Mouse (Mus musculus): ENCODE measurements around the gene Myh2.

Gene Myh2

GRCm38 (mm10) chr11:67170727-67171126 lies at the start of gene Myh2:
Gene Myh2 (plus strand): TSS chr11:67171027.
- no peak for DNase-seq

- DNase-seq: no peak
Observed at GRCm38 (mm10) chr11:67124943-67125342, 45.9 kb upstream of the Myh2 start.

DNA sequence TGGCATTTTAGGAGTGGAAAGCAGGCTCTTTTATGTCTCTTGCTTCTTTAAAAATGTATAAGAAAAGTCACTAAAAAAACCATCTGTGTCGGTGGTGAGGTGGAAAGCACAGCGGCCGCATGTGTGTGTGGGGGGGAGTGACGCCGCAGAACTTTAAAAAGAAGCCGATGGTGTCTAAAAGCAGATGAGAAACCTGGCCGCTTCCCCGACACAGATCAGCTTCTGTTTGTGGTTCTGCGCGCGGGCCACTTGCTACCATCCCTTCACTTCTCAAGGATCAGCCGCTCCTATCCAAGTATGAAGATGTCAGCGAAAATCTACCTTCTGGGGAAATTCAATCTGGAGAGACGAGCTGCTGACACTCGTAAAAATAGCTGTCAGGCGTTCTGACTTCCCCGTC lies 45.5 kb upstream of the Myh2 start:
- no peak for DNase-seq

GRCm38 (mm10) chr11:67133526-67133925 lies 37.3 kb upstream of the Myh2 start:
- DNase-seq: no peak

DNA sequence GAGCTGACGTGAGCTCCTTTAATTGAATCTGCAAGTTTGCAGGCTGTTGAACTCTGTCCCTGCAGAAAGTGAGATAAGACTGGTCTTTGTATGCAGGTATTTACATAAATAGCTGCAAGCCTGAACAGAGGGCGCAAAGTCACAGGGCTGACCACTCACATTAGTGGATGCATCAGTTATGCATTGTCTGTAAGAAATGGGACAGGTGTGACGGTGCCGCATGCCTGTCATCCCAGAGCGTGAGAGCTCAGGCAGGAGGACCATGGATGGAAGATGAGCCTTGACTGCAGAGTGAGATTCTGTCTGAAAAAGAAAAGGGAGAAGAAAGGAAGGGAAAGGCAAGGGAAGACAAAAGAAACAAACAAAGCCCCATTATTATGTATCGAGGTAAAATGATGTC lies 36.2 kb upstream of the Myh2 start:
- no peak for DNase-seq

DNA sequence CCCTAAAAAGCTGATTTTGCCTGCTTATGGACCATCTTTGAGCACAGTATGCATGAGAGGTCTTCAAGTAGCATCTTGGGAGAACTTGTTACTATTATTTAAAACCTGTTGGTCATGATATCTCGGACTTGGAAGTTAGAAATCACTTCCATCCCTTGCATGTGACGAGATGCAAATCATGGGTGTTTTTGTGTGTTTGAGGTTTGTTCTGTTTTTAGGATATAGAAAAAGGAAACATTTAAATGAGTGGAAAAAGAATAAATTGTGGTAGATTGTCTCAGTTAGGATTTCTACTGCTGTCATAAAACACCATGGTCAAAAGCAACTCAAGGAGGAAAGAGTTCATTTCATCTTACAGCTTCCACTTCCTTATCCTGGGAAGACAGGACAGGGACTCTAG lies 35.3 kb upstream of the Myh2 start:
- DNase-seq: no peak

DNA sequence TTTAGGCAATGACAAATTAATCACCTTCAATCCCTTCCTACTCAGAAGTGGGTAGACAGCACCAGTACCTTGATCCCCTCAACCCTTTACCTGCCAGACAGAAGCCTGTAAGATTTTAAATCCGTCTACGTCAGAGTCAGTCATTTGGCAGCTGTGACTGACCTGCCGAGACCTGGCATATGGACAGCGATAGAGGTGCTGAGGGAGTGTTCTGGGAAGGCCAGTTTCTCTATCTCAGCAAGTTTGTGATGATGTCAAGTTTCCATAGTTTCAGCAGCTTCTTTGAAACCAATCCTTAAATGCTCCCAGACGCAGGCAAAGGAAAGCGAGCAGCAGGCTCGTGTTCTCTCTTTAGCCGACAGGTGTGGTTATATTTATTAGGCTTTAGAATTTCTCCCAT lies 31.3 kb upstream of the Myh2 start:
- DNase-seq: no peak

- no peak for DNase-seq
Observed at GRCm38 (mm10) chr11:67140175-67140574, 30.7 kb upstream of the Myh2 start.

- no peak for DNase-seq
Observed at GRCm38 (mm10) chr11:67141031-67141430, 29.8 kb upstream of the Myh2 start.

- DNase-seq: no peak
Observed at GRCm38 (mm10) chr11:67142047-67142446, 28.8 kb upstream of the Myh2 start.

- no peak for DNase-seq
Observed at GRCm38 (mm10) chr11:67143065-67143464, 27.8 kb upstream of the Myh2 start.

DNA sequence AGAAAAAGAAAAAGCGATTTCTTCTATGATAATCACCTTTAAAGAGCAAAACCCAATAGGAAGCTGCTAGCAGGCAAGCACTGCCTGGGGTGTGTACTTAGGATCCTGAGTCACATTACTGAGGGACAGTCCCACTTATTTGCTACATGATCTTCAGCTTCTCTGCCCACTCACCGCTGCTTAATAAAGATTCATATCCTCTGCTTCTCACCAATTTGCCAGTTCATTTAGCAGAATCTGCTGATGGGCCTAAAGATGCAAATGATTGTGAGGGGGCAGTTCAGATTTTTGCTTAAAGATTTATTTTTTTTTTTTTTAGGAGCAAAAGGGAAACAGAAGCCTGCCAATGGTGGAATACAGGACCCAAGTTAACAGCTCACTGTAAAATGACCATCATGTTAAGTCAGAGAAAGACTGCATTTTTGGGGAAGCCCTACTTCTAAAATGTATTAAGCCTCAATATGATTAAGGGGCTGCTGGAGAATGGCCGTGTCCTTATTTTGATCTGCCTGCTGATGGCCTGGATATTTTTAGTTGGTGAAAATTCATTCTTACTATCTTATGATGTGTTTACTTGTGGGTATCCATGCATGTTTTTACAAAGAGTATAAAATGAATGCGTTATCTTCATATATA lies 26.8 kb upstream of the Myh2 start:
- DNase-seq: no peak

DNA sequence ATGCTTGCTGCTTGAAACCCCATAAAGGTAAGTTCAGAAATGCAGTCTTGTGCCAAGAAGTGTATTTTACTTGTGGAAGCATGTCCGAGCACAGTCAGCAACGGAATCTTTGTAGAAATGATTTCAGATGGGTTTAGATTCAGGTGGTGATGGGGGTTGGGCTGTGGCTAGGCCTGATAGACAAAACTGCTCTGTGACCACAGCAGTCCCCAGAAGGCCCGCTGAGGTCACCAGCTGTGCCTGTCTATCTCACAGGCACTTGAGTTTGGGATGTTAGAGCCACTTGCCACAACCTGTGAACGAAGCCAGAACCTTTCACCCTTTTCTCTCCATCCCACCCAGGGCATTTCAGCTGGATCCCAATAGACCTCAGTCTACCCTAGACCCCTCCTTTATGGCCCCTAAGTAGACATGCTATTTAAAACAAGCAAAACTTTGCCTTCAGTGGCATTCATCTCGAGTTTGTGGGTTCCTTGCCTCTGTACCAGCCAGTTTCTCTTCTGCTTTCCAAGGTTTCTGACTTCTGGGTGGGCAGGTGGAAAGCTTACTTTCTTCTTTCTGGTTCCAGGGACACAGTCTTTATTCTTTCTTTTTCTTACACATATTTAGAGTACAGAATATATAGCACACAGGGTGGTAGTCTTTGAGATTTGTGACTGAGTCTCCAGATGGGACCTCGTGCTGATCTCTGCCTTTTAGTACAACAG lies 26.1 kb upstream of the Myh2 start:
- peak; percentile 28 to 45 for DNase-seq

DNA sequence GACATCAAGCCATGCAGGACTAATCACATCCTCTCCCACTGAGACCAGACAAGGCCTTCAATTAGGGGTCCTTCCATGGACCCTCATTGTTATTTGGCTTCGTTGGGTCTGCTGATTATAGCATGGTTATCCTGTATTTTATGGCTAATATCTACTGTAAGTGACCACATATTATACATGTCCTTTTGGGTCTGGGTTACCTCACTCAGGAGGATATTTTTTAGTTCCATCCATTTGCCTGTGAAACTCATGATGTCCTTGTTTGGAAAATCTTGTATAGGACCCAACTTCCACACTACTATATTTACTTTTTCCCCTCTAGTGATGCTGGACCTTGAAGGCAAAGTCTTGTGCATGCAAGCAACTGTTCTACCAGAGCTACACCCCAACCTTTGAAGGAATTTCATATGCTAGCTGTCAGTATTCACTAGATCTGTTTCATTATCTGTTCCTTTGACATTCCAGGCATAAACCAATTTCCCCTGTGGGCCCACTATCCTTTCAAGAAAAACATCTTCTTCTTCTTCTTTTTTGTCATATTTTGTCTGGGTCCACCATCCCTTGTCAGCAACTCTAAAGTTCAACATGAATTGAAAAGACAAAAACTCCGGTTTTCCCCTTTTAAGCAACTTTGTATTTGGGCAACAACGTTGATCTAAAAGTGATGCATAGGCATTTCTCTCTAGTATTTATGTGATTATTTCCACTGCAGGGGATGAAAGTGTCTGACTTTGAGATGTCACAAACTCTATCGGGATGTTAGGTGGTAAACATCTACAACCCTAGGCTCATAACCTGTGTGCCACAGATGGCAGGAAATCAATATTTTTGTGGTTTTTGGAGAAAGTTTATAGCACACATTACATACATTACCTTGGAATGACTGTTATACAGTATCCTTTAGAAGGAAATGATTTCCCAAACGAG lies 25.1 kb upstream of the Myh2 start:
- DNase-seq: no peak

DNA sequence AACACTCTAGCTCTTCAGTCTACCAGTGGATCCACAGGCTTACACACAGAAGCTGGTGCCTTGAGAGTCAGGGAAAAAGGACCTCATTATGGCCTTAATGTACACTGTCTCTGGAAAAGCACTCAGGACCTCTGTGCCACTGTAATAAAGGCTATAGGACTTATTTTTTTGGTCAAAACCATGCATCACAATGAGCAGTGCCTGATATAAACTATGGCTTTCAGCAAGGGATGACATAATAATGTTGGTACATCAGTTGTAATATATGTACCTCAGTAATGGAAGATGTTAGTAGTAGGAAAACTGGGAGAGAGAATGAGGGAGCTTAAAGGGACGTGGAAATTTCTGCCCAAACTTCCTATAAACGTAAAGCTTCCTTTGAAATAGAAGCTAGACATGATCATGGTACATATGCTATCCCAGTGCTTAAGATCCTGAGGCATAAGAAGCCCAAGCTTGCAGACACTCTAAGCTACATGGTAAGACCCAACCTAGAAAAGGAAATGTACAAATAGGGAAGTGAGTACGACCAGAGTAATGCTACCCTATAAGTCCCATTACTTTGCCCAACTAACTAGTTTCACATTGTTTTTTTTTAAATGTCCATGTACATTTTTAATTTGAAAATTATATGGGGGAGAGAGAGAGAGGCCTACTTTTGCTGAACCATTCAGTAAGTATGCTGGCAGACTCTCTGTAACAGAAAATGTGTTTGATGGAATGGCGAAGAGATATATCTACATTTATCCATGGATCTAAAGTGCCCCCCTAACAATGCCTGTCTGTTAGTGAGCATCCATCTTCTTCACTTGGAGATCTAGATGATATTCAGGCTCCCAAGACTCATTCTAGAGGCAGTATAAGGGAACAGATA lies 24.2 kb upstream of the Myh2 start:
- DNase-seq: no peak

DNA sequence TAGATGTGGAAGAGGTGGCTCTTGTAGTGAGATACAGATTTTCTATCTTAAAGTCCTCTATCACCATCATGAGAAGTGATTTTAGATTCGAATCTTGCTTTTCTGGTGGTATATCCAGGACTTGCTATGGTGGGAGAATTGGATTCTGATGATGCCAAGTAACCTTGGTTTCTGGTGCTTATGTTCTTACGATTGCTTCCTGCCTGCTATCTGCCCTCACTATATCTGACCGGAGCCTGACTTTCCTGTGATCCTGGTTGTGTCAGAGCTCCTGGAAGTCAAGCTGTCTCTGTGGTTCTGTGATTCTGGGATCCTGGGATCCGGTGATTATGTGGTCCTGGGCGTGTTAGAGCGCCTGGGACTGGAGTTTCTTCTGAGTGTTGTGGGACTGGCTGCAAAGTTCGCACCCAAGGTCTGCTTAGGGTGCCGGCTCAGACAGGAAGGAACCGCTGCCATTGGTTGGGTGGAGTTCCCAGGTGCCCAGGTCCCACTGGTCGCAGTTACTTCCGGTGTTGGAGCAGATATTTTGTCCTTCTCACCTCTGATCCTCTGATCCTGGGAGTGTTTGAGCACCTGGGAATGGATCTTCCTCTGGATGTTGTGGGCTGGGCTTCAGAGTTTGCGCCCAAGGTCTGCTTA lies 23.4 kb upstream of the Myh2 start:
- no peak for DNase-seq

DNA sequence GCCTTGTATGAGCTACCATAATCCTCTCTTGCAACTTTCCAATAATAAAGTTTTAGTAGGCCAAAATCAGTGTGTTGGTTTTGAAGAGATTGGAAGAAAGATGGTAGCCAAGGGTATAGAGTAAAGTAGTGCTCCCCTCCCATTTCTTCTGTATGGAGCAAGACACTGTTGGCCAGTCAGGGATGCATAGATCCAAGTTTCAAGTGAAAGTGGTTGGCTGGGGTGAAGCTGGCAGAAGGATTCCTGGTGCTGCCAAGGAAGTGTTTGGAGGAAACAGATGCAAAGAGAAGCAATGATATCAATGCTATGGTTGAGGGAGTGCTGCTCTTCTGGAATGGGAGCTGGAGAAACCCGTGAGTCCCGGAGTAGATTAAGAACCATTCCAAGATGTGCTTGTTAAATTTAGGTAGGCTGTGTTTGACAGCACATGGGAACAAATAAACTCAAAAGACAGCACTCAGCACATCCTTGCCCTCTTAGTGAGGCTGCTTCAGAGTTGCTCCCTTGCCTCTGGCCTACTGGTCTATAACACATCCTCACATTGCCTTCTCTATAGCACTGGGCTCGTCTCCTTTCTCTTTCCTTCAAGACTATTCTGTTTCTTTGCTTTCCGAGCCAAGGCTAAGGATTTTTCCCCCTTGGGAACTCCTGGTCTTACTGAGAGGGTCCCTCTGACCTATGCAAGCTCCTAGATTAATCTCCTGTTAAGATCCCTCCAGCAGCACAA lies 22.4 kb upstream of the Myh2 start:
- DNase-seq: no peak

- DNase-seq: no peak
Observed at GRCm38 (mm10) chr11:67150237-67150636, 20.6 kb upstream of the Myh2 start.

GRCm38 (mm10) chr11:67151159-67151558 lies 19.7 kb upstream of the Myh2 start:
- no peak for DNase-seq

DNA sequence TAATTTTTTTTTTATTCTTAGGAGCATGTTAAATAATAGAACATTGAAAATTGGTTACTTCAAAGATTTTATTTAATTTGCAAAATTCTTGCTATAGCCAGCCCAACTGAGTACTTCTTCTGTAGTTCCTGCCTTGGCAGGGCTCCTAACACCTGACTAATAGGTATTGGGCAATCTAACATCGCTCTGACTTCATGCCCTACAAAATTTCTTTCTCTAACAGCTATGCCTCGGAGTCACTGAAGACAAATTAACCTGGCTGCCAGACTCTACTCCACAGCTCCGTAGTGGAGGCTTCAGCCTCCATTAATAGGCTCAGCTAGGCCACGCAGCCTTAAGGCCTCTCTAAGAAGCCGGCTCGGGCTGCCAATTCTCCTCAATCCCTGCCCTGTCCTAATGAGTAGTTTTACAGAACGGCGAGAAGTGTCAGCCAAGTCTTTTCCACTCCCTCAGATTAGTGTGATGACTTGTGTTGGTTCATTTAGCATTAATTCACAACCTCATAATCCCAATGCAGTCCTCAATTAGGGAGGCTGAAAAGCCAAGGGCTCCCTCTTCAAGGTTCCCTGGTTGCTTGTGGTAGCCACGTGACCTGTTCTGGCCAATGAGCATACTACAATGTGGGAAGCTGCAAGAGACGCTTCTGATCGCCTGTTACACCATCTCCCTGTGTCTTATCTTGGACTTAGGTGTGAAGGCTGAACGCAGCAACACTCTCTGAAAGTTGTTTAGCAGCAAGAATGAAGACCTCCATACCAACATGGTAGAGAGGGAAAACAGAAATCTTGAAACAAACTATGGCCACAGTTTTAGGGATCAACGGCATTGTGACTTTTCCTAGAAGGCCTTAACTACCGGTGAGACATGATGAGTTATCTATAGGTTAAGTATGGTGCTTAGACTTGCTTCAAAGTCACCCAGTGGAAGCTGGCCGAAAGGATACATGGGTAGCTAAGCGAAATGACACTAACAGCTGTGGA lies 18.9 kb upstream of the Myh2 start:
- DNase-seq: no peak

Measured in B cell, adult 2 months (primary cell).